Mouse (Mus musculus): ENCODE measurements around the gene Zfp974. TPM values are rescaled to one million over a fixed set of nuclear protein-coding genes. Genes with fewer than 3 reads are reported as not detected.
"Not testable (repeated sequence)": the region's sequence is repeated elsewhere in the genome, so short reads cannot be mapped to it uniquely, and the experiment has no call there.

Zfp974 gene
- polyA plus RNA-seq, 1 experiment from 2014 or later, result 3.5 TPM

DNA sequence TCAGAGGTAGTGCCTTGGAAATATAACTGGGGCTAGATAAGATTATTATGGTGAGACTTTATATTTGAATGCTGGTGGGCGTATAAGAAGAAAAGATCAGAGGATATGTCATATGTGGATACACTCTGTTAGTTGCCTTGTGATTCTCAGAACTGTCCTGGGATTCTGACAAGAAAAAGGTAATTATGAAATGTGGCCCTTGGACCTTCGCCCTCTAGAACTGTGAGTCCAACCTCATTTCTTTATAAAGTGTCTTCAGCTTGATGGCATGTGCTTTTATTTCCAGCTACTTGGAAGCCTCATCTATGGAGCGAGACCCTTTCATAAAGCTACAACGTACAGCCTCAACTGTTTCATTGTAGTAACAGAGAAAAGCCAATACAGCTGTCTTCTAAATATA lies 28.7 kb downstream of the Zfp974 start:
- DNase-seq (ENCODE audit: low spot score) (no peak), ATAC-seq (replicated peaks; ENCODE audit: low FRiP score) (no peak)
- H3K27ac ChIP-seq (ENCODE audit: low read depth, low read length), result no peak overlapping the region
- no peaks in the 10 kb centered on the region for H3K9me3 ChIP-seq (ENCODE audit: control insufficient read depth, low read length)
- H3K9ac ChIP-seq (ENCODE audit: low read depth, low read length), result no peak overlapping the region
- H3K4me2 ChIP-seq, result no peak overlapping the region
- 78% methylated on average over 4 of the region's 4 CpGs for WGBS
- H3K27me3 ChIP-seq (replicated peaks; ENCODE audit: control insufficient read depth, insufficient read depth, low read length), result no peaks in the 10 kb centered on the region
- no peak overlapping the region for H3K4me3 ChIP-seq (ENCODE audit: low read depth, low read length)
- H3K4me1 ChIP-seq (replicated peaks; ENCODE audit: control insufficient read depth, insufficient read depth, low read length), result no peaks in the 10 kb centered on the region
- H3K36me3 ChIP-seq (ENCODE audit: control insufficient read depth, insufficient read depth, low read length), result no peaks in the 10 kb centered on the region

DNA sequence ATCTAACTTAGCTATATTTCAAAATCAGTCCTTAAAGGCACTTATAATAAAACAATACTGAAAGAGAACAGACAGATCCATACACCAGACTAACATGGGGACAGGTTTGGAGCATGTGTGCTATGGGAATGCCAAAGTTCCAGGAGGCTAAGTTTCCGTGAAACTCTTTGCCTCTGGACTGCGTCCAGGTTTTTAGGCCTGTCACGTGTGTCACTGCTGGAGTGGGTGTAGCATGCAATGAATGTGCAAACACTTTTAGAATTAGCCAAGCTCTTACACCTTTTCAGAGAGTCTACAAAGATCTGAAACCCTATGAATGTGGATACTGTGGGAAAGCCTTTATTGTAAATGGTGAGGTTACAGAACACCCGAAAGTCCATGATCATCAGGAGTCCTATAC lies 47.5 kb downstream of the Zfp974 start:
- no peak overlapping the region for H3K9ac ChIP-seq (ENCODE audit: low read depth, low read length)
- no peak overlapping the region for H3K4me3 ChIP-seq (ENCODE audit: low read depth, low read length)
- no peak for ATAC-seq (replicated peaks; ENCODE audit: low FRiP score)
- H3K27me3 ChIP-seq (replicated peaks; ENCODE audit: control insufficient read depth, insufficient read depth, low read length), result no peaks in the 10 kb centered on the region
- no peaks in the 10 kb centered on the region for H3K4me1 ChIP-seq (replicated peaks; ENCODE audit: control insufficient read depth, insufficient read depth, low read length)
- H3K4me2 ChIP-seq, result no peak overlapping the region
- H3K27ac ChIP-seq (ENCODE audit: low read depth, low read length), result no peak overlapping the region
- 95% methylated on average over 4 of the region's 4 CpGs for WGBS
- no peak for DNase-seq (ENCODE audit: low spot score)
- peaks cover 39% of the 10 kb centered on the region for H3K36me3 ChIP-seq (ENCODE audit: control insufficient read depth, insufficient read depth, low read length)
- peaks cover 4% of the 10 kb centered on the region; the same call in 1 of the 2 replicates for H3K9me3 ChIP-seq (ENCODE audit: control insufficient read depth, low read length)

DNA sequence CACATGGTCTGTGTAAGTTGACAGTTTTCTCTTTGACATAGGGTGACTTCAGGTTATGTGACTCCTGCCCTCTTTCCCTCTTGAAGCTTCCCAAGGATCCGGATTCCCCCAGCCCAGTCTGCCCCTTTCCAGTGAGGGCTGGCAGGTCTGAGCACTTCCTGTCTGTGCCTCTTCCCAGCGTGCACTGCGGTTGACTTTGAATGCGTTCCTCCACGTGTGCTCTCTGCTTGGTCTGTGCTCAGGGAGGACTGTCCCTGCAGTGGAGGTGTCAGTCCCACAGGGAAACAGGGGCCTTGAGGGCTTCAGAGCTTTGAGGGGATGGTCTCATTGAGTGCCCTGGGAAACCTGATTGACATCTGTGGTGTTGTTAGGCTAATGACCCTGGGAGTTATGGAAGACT lies 66.7 kb downstream of the Zfp974 start:
- not testable (repeated sequence) for DNase-seq (ENCODE audit: low spot score); H3K27ac ChIP-seq (ENCODE audit: low read depth, low read length); H3K27me3 ChIP-seq (replicated peaks; ENCODE audit: control insufficient read depth, insufficient read depth, low read length); H3K4me2 ChIP-seq; ATAC-seq (replicated peaks; ENCODE audit: low FRiP score); H3K36me3 ChIP-seq (ENCODE audit: control insufficient read depth, insufficient read depth, low read length); H3K9me3 ChIP-seq (ENCODE audit: control insufficient read depth, low read length); H3K4me1 ChIP-seq (replicated peaks; ENCODE audit: control insufficient read depth, insufficient read depth, low read length); H3K9ac ChIP-seq (ENCODE audit: low read depth, low read length); H3K4me3 ChIP-seq (ENCODE audit: low read depth, low read length)
- 74% methylated on average over 5 of the region's 5 CpGs for WGBS

DNA sequence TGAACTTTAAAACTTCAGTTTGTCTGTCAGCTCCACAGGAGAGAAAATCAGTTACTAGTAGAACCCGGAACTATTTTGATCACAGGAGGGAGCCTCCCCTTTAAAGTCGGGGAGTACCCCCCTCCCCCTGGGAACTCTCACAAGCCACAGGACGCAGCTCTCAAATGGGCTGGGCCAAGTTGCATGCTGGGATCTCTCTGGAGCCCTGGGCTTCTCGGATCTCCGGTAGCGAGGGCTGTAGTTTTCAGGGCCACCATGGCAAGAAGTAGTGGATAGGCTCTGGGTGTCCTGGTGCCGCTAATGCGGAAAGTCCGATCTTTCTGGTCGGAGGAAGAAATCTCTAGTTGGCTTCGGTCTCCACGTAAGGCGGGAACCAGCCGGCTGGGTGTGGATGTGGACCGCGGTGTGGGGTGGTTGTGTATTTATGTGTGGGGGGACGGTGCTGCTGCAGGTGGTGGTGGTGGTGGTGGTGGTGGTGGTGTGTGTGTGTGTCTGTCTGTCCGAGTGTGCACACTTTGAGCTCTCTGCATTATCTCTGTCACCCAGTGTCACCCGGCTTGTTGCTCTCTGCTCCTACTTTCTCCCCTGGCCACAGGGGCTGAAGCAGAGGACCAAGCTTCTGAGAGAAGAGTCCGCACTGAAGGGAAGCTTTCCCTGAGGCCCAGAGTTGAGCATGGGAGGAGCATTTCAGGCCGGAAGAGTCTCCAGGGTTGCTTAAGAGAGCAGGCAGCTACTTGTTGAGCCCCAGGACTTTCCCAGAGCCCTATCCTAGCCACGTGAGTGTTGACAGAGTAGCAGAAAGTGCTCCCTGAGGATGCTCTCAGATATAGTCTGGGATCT lies 68.6 kb downstream of the Zfp974 start:
- Histone ChIP-seq H3K4me3 (ENCODE audit: low read depth, low read length) (peak overlapping the region; percentile 55), H3K27ac (ENCODE audit: low read depth, low read length) (peak overlapping the region; percentile 55), H3K4me2 (peak overlapping the region; percentile 92), H3K36me3 (ENCODE audit: control insufficient read depth, insufficient read depth, low read length) (peaks cover 4% of the 10 kb centered on the region; the same call in 1 of the 2 replicates), H3K9me3 (ENCODE audit: control insufficient read depth, low read length) (no peaks in the 10 kb centered on the region), H3K4me1 (replicated peaks; ENCODE audit: control insufficient read depth, insufficient read depth, low read length) (peaks cover 7% of the 10 kb centered on the region), H3K27me3 (replicated peaks; ENCODE audit: control insufficient read depth, insufficient read depth, low read length) (no peaks in the 10 kb centered on the region), H3K9ac (ENCODE audit: low read depth, low read length) (peak overlapping the region; percentile 74)
- DNase-seq (ENCODE audit: low spot score) (peak; percentile 77), ATAC-seq (replicated peaks; ENCODE audit: low FRiP score) (peak; percentile 91)
- under 1% methylated on average over 22 of the region's 22 CpGs for WGBS

DNA sequence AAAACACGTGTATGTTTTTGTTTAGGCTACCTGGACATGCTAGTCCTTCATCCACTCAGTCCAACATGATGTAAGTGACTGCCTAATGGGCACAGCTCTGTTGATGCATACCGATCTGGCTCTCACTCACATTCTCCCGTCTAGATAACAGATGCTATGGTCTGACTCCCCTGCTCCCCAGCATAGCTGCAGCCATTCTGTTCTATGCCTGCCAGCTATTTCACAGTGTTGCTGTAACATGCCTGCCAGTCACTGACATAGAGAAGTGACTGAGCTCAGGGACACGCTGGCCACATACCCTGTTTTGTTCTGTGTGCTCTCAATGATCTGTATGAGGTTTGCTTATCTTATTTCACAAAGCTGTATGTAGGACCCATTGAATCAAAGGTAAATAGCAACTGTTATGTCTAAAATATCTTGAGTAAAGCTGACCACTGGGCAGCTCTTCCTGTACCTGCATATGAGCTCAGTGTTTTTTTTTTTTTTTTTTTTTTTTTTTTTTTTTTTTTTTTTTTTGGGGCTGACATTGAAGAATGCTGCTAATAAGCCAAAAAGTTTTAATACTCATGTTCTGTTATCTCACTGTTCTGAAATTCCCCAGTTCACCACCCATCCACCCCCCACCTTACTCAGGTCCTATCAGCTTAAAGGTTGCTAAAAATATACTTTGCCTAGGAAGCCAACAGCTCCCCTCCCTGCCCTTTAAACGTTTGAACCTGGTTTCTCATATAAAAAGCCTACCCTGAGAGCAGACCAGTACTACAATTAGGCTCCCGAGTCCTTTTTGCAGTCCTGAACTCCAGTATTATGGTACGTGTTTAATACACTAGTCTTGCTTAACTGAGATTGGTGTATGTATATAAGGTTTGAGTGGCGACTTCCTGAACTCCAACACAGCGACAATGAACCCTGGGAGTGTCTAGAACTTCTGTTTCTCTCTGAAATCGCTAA lies 69.7 kb downstream of the Zfp974 start:
- H3K9ac ChIP-seq (ENCODE audit: low read depth, low read length), result peak overlapping the region; percentile 74
- 21% methylated on average over 10 of the region's 10 CpGs for WGBS
- peaks cover 7% of the 10 kb centered on the region for H3K4me1 ChIP-seq (replicated peaks; ENCODE audit: control insufficient read depth, insufficient read depth, low read length)
- H3K9me3 ChIP-seq (ENCODE audit: control insufficient read depth, low read length), result no peaks in the 10 kb centered on the region
- peak; percentile 42 for ATAC-seq (replicated peaks; ENCODE audit: low FRiP score)
- H3K4me2 ChIP-seq, result peak overlapping the region; percentile 92
- peak overlapping the region; percentile 55 for H3K27ac ChIP-seq (ENCODE audit: low read depth, low read length)
- peaks cover 4% of the 10 kb centered on the region; the same call in 1 of the 2 replicates for H3K36me3 ChIP-seq (ENCODE audit: control insufficient read depth, insufficient read depth, low read length)
- DNase-seq (ENCODE audit: low spot score), result peak; percentile 38
- no peaks in the 10 kb centered on the region for H3K27me3 ChIP-seq (replicated peaks; ENCODE audit: control insufficient read depth, insufficient read depth, low read length)
- peak overlapping the region; percentile 55 for H3K4me3 ChIP-seq (ENCODE audit: low read depth, low read length)

Other genes starting within 250 kb of the Zfp974 start
- 1.6 and 3.0 TPM in 2 replicates for gene Zfp607b, start 240.1 kb downstream of the Zfp974 start, polyA plus RNA-seq (2014; fragmentation: Nextera tagmentation; extraction: Ambion mirVana)
- 15.8 and 17.5 TPM in 2 replicates for gene Zfp60, start 198.1 kb downstream of the Zfp974 start, polyA plus RNA-seq (2014; fragmentation: Nextera tagmentation; extraction: Ambion mirVana)
- gene Zfp626, start 122.3 kb downstream of the Zfp974 start, polyA plus RNA-seq (2014; fragmentation: Nextera tagmentation; extraction: Ambion mirVana), result 1.6 and 2.3 TPM in 2 replicates
- gene Zfp59, start 90.9 kb downstream of the Zfp974 start, polyA plus RNA-seq (2014; fragmentation: Nextera tagmentation; extraction: Ambion mirVana), result 4.6 and 5.7 TPM in 2 replicates
- gene Zfp607a, start 71.9 kb downstream of the Zfp974 start, polyA plus RNA-seq (2014; fragmentation: Nextera tagmentation; extraction: Ambion mirVana), result 3.6 and 3.8 TPM in 2 replicates
- 14.1 and 15.4 TPM in 2 replicates for gene Zfp780b, start 49.7 kb upstream of the Zfp974 start, polyA plus RNA-seq (2014; fragmentation: Nextera tagmentation; extraction: Ambion mirVana)
- gene Zfp850, start 84.7 kb upstream of the Zfp974 start, polyA plus RNA-seq (2014; fragmentation: Nextera tagmentation; extraction: Ambion mirVana), result 6.2 and 6.6 TPM in 2 replicates
- 291 and 316 TPM in 2 replicates for gene Psmc4, start 120.6 kb upstream of the Zfp974 start, polyA plus RNA-seq (2014; fragmentation: Nextera tagmentation; extraction: Ambion mirVana)
- gene Fcgbp, start 141.8 kb upstream of the Zfp974 start, polyA plus RNA-seq (2014; fragmentation: Nextera tagmentation; extraction: Ambion mirVana), result 0.04 TPM in 1 of 2 replicates, not detected in the other
- gene 9530053A07Rik, start 200.0 kb upstream of the Zfp974 start, polyA plus RNA-seq (2014; fragmentation: Nextera tagmentation; extraction: Ambion mirVana), result not detected in 2 replicates
- 39.9 and 51.2 TPM in 2 replicates for gene Fbl, start 240.2 kb upstream of the Zfp974 start, polyA plus RNA-seq (2014; fragmentation: Nextera tagmentation; extraction: Ambion mirVana)